Mouse (Mus musculus): ENCODE measurements around the gene Pet100. TPM values are rescaled to one million over a fixed set of nuclear protein-coding genes. Genes with fewer than 3 reads are reported as not detected.

The Pet100 gene
- polyA plus RNA-seq, 1 experiment from 2014 or later, result 93.2 TPM

DNA sequence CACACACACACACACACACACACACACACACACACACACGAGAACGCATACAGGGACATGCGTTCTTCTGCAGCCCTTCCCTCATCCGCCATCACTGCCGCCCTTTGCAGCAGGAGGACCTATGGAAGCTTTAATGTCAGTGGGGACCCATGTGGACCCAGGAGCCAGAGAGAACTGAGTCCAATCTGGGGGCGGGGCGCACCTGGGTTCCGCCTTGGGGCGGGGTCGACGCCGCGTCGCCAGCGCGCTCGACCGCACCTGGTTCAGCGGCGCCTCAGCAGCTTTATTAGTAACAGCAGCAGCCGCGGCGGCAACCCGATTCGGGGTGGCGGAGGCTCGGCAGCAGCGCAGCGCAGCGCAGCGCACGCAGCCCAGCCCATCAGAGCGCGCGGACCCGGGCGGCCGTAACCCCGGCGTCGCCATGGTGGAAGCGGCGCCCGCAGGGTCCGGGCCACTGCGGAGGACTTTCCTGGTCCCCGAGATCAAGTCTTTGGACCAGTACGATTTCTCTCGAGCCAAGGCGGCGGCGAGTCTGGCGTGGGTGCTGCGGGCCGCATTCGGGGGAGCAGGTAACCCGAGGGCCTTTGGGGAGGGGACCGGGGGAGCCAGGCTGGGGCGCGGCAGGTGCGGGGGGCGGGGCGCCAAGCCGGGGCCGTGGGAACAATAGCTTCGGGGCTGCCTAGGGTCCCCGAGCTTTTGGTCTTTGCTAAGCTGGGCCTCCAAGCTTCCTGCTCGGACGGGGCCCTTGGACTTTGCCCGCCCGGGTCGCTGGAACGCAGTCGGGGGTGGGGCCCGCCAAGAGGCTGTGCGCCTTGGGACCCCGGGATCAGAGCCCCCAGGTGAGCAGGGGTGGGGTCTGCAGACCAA is 33.7 kb upstream of the Pet100 start:
- H3K27ac ChIP-seq (ENCODE audit: low read depth, low read length), result no peak overlapping the region

DNA sequence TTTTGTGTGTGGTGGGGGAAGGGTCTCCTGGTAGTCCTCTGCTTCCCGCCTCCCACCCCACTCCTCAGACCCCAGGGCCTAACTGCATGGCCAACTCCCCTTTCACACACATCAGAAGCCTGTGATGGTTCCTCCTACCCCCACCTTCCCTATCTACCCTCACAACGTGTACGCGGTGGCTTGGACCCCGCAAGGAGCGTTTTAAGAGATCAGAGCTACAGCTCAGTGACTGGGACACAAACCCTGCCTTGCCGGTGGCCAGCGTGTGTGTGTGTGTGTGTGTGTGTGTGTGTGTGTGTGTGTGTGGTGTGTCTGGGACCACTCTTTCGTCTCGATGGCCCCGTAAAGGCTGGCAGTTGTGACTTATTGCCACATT is 33.1 kb upstream of the Pet100 start:
- peak; percentile 65 for ATAC-seq (replicated peaks; ENCODE audit: low FRiP score)
- Histone ChIP-seq H3K4me3 (ENCODE audit: low read depth, low read length) (peak overlapping the region; percentile 79), H3K9ac (ENCODE audit: low read length) (peak overlapping the region; percentile 82), H3K4me1 (replicated peaks; ENCODE audit: control insufficient read depth, insufficient read depth, low read length) (no peaks in the 10 kb centered on the region), H3K27me3 (ENCODE audit: control insufficient read depth, insufficient read depth, low read length) (0 out of 2 replicates have a peak, but pooled peaks cover 2% of the 10 kb centered on the region), H3K36me3 (ENCODE audit: control insufficient read depth, insufficient read depth, low read length) (no peaks in the 10 kb centered on the region), H3K27ac (ENCODE audit: low read depth, low read length) (no peak overlapping the region), H3K9me3 (ENCODE audit: control insufficient read depth, low read length) (no peaks in the 10 kb centered on the region), H3K4me2 (ENCODE audit: low read depth, low read length, severe bottlenecking) (peak overlapping the region; percentile 91)
- WGBS, result 3% methylated on average over 11 of the region's 11 CpGs
- DNase-seq (ENCODE audit: low spot score), result no peak

More for the DNA sequence above, 33.7 kb upstream of the Pet100 start:
- Histone ChIP-seq H3K4me2 (ENCODE audit: low read depth, low read length, severe bottlenecking) (peak overlapping the region; percentile 91), H3K4me1 (replicated peaks; ENCODE audit: control insufficient read depth, insufficient read depth, low read length) (no peaks in the 10 kb centered on the region), H3K4me3 (ENCODE audit: low read depth, low read length) (peak overlapping the region; percentile 79), H3K27me3 (ENCODE audit: control insufficient read depth, insufficient read depth, low read length) (0 out of 2 replicates have a peak, but pooled peaks cover 2% of the 10 kb centered on the region), H3K36me3 (ENCODE audit: control insufficient read depth, insufficient read depth, low read length) (no peaks in the 10 kb centered on the region), H3K9ac (ENCODE audit: low read length) (peak overlapping the region; percentile 82), H3K9me3 (ENCODE audit: control insufficient read depth, low read length) (no peaks in the 10 kb centered on the region)
- under 1% methylated on average over 70 of the region's 77 CpGs for WGBS
- peak; percentile 81 for ATAC-seq (replicated peaks; ENCODE audit: low FRiP score)
- DNase-seq (ENCODE audit: low spot score), result peak; percentile 81

DNA sequence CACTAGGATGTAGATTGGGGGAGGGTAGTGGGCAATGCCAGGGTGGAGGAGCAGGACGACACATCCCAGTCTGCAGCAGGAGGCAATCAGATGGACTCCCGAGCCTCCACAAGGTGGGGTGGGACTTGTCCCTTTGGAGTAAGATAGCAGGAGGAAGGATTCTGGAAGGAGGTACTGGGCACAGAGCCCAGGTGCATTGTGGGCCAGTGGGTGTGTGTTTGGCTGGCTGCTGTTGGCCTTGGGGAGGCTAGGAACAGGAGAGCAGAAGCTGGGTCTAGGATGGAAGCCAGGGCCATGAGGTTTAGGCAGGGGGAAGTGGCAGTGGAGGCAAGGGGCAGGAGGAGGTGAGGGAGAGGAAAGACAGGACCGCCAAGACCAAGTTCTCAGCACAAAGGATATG is 27.9 kb upstream of the Pet100 start:
- H3K4me3 ChIP-seq (ENCODE audit: low read depth, low read length), result no peak overlapping the region
- no peak for DNase-seq (ENCODE audit: low spot score)
- no peaks in the 10 kb centered on the region; the same call in 1 of the 2 replicates for H3K36me3 ChIP-seq (ENCODE audit: control insufficient read depth, insufficient read depth, low read length)
- no peak for ATAC-seq (replicated peaks; ENCODE audit: low FRiP score)
- H3K9me3 ChIP-seq (ENCODE audit: control insufficient read depth, low read length), result no peaks in the 10 kb centered on the region
- 70% methylated on average over 3 of the region's 3 CpGs for WGBS
- H3K27me3 ChIP-seq (ENCODE audit: control insufficient read depth, insufficient read depth, low read length), result no peaks in the 10 kb centered on the region
- no peak overlapping the region for H3K27ac ChIP-seq (ENCODE audit: low read depth, low read length)
- no peak overlapping the region for H3K9ac ChIP-seq (ENCODE audit: low read length)
- H3K4me1 ChIP-seq (replicated peaks; ENCODE audit: control insufficient read depth, insufficient read depth, low read length), result no peaks in the 10 kb centered on the region
- H3K4me2 ChIP-seq (ENCODE audit: low read depth, low read length, severe bottlenecking), result no peak overlapping the region

DNA sequence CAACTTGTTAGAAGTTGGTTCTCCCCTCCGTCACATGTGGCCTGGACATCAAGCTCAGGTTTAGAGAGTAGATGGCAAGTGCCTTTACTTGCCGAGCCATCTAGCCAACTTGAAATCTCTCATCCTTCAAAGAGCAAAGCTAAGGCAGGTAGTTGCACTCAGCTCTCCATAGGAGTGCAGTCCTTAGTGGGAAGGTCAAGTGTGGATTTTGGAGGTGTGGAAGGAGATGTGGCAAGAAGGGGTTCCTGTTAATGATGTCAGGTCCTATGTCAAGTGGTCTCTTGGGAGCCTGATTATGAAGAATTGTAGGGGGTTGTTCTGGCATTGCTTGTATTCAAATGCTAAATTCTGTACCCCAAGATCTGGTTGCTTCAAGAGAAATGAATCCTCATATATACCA is 26.9 kb upstream of the Pet100 start:
- Histone ChIP-seq H3K4me3 (ENCODE audit: low read depth, low read length) (no peak overlapping the region), H3K9ac (ENCODE audit: low read length) (no peak overlapping the region), H3K4me1 (replicated peaks; ENCODE audit: control insufficient read depth, insufficient read depth, low read length) (no peaks in the 10 kb centered on the region), H3K27me3 (ENCODE audit: control insufficient read depth, insufficient read depth, low read length) (no peaks in the 10 kb centered on the region), H3K4me2 (ENCODE audit: low read depth, low read length, severe bottlenecking) (no peak overlapping the region), H3K36me3 (ENCODE audit: control insufficient read depth, insufficient read depth, low read length) (no peaks in the 10 kb centered on the region; the same call in 1 of the 2 replicates), H3K27ac (ENCODE audit: low read depth, low read length) (no peak overlapping the region), H3K9me3 (ENCODE audit: control insufficient read depth, low read length) (no peaks in the 10 kb centered on the region)
- ATAC-seq (replicated peaks; ENCODE audit: low FRiP score), result no peak
- WGBS, result 77% methylated on average over 2 of the region's 2 CpGs
- no peak for DNase-seq (ENCODE audit: low spot score)

DNA sequence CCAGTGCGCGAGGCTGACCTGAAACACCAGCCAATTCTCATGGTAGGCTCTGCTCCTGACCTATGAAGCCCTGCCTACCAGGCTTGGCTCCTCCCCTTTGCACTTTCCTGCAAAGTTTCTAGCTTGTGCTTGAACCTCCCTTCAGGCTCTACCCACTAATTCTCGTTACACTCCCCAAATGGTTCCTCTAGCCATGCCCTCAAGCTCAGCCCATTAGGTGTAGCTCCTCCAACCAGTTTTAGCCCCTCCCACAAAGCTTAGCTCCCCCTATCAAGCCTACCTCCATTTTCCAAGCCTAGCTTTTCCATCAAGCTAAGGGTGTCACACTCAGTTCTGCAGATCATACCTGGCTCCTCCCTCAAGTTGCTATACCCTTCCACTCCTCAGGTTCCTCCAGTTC is 23.3 kb upstream of the Pet100 start:
- Histone ChIP-seq H3K27ac (ENCODE audit: low read depth, low read length) (no peak overlapping the region), H3K9ac (ENCODE audit: low read length) (no peak overlapping the region), H3K4me3 (ENCODE audit: low read depth, low read length) (no peak overlapping the region), H3K4me1 (replicated peaks; ENCODE audit: control insufficient read depth, insufficient read depth, low read length) (no peaks in the 10 kb centered on the region), H3K4me2 (ENCODE audit: low read depth, low read length, severe bottlenecking) (no peak overlapping the region), H3K27me3 (ENCODE audit: control insufficient read depth, insufficient read depth, low read length) (no peaks in the 10 kb centered on the region), H3K36me3 (ENCODE audit: control insufficient read depth, insufficient read depth, low read length) (no peaks in the 10 kb centered on the region; the same call in 1 of the 2 replicates), H3K9me3 (ENCODE audit: control insufficient read depth, low read length) (no peaks in the 10 kb centered on the region)
- 75% methylated on average over 3 of the region's 3 CpGs for WGBS
- DNase-seq (ENCODE audit: low spot score) (no peak), ATAC-seq (replicated peaks; ENCODE audit: low FRiP score) (no peak)

DNA sequence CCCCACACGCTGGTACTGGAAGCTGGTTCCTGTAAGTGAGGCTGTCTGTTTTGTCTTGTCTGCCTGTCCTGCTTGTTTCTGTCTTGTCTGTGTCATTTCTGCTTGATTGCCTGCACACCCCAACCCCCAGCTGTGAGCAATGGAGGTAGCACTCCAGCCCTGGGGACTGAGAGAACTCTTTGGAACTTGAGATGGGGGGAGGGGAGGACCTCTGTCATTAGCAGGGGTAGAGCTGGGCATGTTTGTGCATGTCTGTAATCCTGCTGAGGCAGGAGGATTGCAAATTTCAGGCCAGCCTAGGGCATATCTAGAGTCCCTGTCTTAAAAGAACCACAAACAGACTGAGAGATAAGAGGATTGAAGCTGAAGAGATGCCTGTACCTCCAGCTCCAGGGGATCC is 22.1 kb upstream of the Pet100 start:
- Histone ChIP-seq H3K9ac (ENCODE audit: low read length) (no peak overlapping the region), H3K27me3 (ENCODE audit: control insufficient read depth, insufficient read depth, low read length) (no peaks in the 10 kb centered on the region), H3K4me2 (ENCODE audit: low read depth, low read length, severe bottlenecking) (no peak overlapping the region), H3K4me1 (replicated peaks; ENCODE audit: control insufficient read depth, insufficient read depth, low read length) (no peaks in the 10 kb centered on the region), H3K36me3 (ENCODE audit: control insufficient read depth, insufficient read depth, low read length) (no peaks in the 10 kb centered on the region; the same call in 1 of the 2 replicates), H3K4me3 (ENCODE audit: low read depth, low read length) (no peak overlapping the region), H3K27ac (ENCODE audit: low read depth, low read length) (no peak overlapping the region), H3K9me3 (ENCODE audit: control insufficient read depth, low read length) (no peaks in the 10 kb centered on the region)
- WGBS, result 93% methylated on average over 1 of the region's 1 CpGs
- ATAC-seq (replicated peaks; ENCODE audit: low FRiP score) (no peak), DNase-seq (ENCODE audit: low spot score) (no peak)

DNA sequence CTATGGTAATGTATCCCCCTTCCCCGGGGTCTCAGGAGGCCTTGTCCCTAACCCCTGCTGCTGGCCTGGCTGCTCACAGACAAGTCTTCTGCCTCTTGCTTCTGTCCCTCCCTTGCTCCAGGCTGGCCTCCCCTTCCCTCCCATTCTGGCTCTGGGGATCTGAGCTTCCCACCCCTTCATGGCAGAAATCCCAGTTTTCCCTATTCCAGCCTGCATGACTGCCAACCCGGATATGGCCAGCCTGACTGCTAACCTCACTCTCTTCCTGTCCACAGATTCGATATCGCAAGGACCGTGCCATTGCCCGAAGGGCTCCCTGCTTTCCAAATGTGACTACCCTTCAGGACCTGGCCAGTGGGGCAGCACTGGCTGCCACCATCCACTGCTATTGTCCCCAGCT is 20.9 kb upstream of the Pet100 start:
- no peaks in the 10 kb centered on the region for H3K27me3 ChIP-seq (ENCODE audit: control insufficient read depth, insufficient read depth, low read length)
- no peak overlapping the region for H3K4me2 ChIP-seq (ENCODE audit: low read depth, low read length, severe bottlenecking)
- no peaks in the 10 kb centered on the region for H3K4me1 ChIP-seq (replicated peaks; ENCODE audit: control insufficient read depth, insufficient read depth, low read length)
- H3K4me3 ChIP-seq (ENCODE audit: low read depth, low read length), result no peak overlapping the region
- no peak overlapping the region for H3K27ac ChIP-seq (ENCODE audit: low read depth, low read length)
- 93% methylated on average over 6 of the region's 6 CpGs for WGBS
- ATAC-seq (replicated peaks; ENCODE audit: low FRiP score) (no peak), DNase-seq (ENCODE audit: low spot score) (no peak)
- H3K36me3 ChIP-seq (ENCODE audit: control insufficient read depth, insufficient read depth, low read length), result no peaks in the 10 kb centered on the region; the same call in 1 of the 2 replicates
- no peaks in the 10 kb centered on the region for H3K9me3 ChIP-seq (ENCODE audit: control insufficient read depth, low read length)
- no peak overlapping the region for H3K9ac ChIP-seq (ENCODE audit: low read length)

DNA sequence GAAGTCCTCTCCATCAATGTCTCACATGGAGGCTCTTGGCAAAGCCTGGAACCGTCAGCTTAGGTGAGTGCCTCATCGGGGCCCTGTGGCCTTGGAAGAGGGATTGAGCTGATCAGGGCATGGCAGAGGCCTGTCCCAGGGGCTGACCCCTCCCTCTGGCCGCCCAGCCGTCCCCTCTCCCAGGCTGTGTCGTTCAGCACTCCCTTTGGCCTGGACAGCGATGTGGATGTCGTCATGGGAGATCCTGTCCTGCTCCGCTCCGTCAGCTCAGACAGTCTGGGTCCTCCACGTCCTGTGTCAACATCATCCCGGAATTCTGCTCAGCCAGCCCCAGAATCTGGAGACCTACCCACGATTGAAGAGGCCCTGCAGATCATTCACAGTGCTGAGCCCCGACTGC is 17.9 kb upstream of the Pet100 start:
- no peaks in the 10 kb centered on the region for H3K4me1 ChIP-seq (replicated peaks; ENCODE audit: control insufficient read depth, insufficient read depth, low read length)
- no peaks in the 10 kb centered on the region for H3K9me3 ChIP-seq (ENCODE audit: control insufficient read depth, low read length)
- H3K9ac ChIP-seq (ENCODE audit: low read length), result no peak overlapping the region
- no peak overlapping the region for H3K27ac ChIP-seq (ENCODE audit: low read depth, low read length)
- no peak overlapping the region for H3K4me3 ChIP-seq (ENCODE audit: low read depth, low read length)
- H3K36me3 ChIP-seq (ENCODE audit: control insufficient read depth, insufficient read depth, low read length), result no peaks in the 10 kb centered on the region; the same call in 1 of the 2 replicates
- 84% methylated on average over 12 of the region's 13 CpGs for WGBS
- no peak for ATAC-seq (replicated peaks; ENCODE audit: low FRiP score)
- DNase-seq (ENCODE audit: low spot score), result no peak
- H3K27me3 ChIP-seq (ENCODE audit: control insufficient read depth, insufficient read depth, low read length), result no peaks in the 10 kb centered on the region
- no peak overlapping the region for H3K4me2 ChIP-seq (ENCODE audit: low read depth, low read length, severe bottlenecking)

DNA sequence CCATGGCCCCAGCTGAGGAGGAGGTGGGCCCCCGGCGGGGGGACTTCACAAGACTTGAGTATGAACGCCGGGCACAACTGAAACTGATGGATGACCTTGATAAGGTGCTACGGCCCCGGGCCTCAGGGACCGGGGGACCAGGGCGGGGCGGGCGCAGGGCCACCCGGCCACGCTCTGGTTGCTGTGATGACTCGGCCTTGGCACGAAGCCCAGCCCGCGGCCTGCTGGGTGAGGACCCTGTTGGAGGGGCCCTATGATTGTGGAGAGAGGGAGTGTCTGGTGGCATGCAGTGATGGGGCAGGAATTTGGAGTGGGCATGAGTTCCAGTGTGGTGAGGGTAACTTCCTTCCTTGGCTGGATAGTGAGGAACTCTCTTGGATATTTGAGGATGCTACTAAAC is 14.8 kb upstream of the Pet100 start:
- H3K36me3 ChIP-seq (ENCODE audit: control insufficient read depth, insufficient read depth, low read length), result peaks cover 4% of the 10 kb centered on the region; the same call in 1 of the 2 replicates
- WGBS, result 93% methylated on average over 16 of the region's 16 CpGs
- no peaks in the 10 kb centered on the region for H3K9me3 ChIP-seq (ENCODE audit: control insufficient read depth, low read length)
- H3K27ac ChIP-seq (ENCODE audit: low read depth, low read length), result no peak overlapping the region
- ATAC-seq (replicated peaks; ENCODE audit: low FRiP score), result no peak
- no peaks in the 10 kb centered on the region for H3K27me3 ChIP-seq (ENCODE audit: control insufficient read depth, insufficient read depth, low read length)
- no peak overlapping the region for H3K4me3 ChIP-seq (ENCODE audit: low read depth, low read length)
- no peaks in the 10 kb centered on the region for H3K4me1 ChIP-seq (replicated peaks; ENCODE audit: control insufficient read depth, insufficient read depth, low read length)
- no peak for DNase-seq (ENCODE audit: low spot score)
- no peak overlapping the region for H3K9ac ChIP-seq (ENCODE audit: low read length)
- H3K4me2 ChIP-seq (ENCODE audit: low read depth, low read length, severe bottlenecking), result no peak overlapping the region

All from forebrain, embryonic 11.5 days (tissue).